Mouse (Mus musculus) hindbrain, embryonic 14.5 days (tissue): ENCODE measurements around the gene Thsd7a. TPM values are rescaled to one million over a fixed set of nuclear protein-coding genes. Genes with fewer than 3 reads are reported as not detected.

ENCODE experiments used
- ATAC-seq: fragments of 200-750 bp; cut with Nextera tagmentation; 2 replicates; pipeline ENCODE4 v1.8.0; 2017; ENCODE audit warnings: moderate number of reproducible peaks, mild to moderate bottlenecking, moderate TSS enrichment, moderate library complexity; ENCODE audit not compliant: low FRiP score
- DNase-seq: peaks from one replicate; pipeline ENCODE4 v3.0.0-alpha.2; 2015; ENCODE audit warnings: low spot score
- H3K27ac ChIP-seq: fragments of 300-500 bp; sonication (generic); 2 replicates; pipeline ENCODE4 v1.5.1; 2014; ENCODE audit warnings: mild to moderate bottlenecking, moderate library complexity
- H3K27me3 ChIP-seq: fragments of 300-500 bp; sonication (generic); 2 replicates; pipeline ENCODE4 v1.6.1; 2014; ENCODE audit warnings: mild to moderate bottlenecking, low read length, mixed read lengths; ENCODE audit not compliant: control insufficient read depth, insufficient read depth
- H3K36me3 ChIP-seq: fragments of 300-500 bp; sonication (generic); replicated peaks from 2 replicates; pipeline ENCODE4 v1.6.1; 2014; ENCODE audit not compliant: control insufficient read depth, insufficient read depth
- H3K4me1 ChIP-seq: fragments of 300-500 bp; sonication (generic); replicated peaks from 2 replicates; pipeline ENCODE4 v1.6.1; 2014; ENCODE audit warnings: antibody characterized with exemption, low read length, mixed read lengths; ENCODE audit not compliant: control insufficient read depth, insufficient read depth
- H3K4me2 ChIP-seq: fragments of 300-500 bp; sonication (generic); replicated peaks from 2 replicates; pipeline ENCODE4 v1.6.1; 2014; ENCODE audit warnings: mild to moderate bottlenecking, moderate library complexity
- H3K4me3 ChIP-seq: fragments of 300-500 bp; sonication (generic); replicated peaks from 2 replicates; pipeline ENCODE4 v1.5.1; 2014; ENCODE audit warnings: mild to moderate bottlenecking, low read length
- H3K9ac ChIP-seq: fragments of 300-500 bp; sonication (generic); 2 replicates; pipeline ENCODE4 v1.6.1; 2014
- H3K9me3 ChIP-seq: fragments of 300-500 bp; sonication (generic); 2 replicates; pipeline ENCODE4 v1.6.1; 2016; ENCODE audit warnings: low read length; ENCODE audit not compliant: control insufficient read depth
- WGBS: fragments of 180-500 bp; shearing (Covaris S2); extraction: QIAGEN DNeasy Blood & Tissue Kit; methylation state at CpG from one replicate; pipeline ENCODE4 v1.1.7; 2014; 5-methylcytosine and 5-hydroxymethylcytosine counted together
- polyA plus RNA-seq: library from polyadenylated mRNA; unstranded; fragments of >200 nt; fragmentation: Nextera tagmentation; extraction: Ambion mirVana; gene quantifications from 2 replicates; pipeline ENCODE4 v1.2.1, GENCODE M21; 2014

Gene Thsd7a
- polyA plus RNA-seq, 1 experiment from 2014 or later: 33.4 TPM

- no peaks in the 10 kb centered on the region for H3K36me3 ChIP-seq
- ATAC-seq (no peak), DNase-seq (no peak)
- H3K4me1 ChIP-seq: 0 out of 2 replicates have a peak, but pooled peaks cover 3% of the 10 kb centered on the region
- WGBS: 80% methylated on average over 4 of the region's 4 CpGs
- no peaks in the 10 kb centered on the region for H3K27me3 ChIP-seq
- no peak overlapping the region for H3K4me2 ChIP-seq
- H3K9ac ChIP-seq: no peak overlapping the region
- no peaks in the 10 kb centered on the region for H3K9me3 ChIP-seq
- H3K27ac ChIP-seq: no peak overlapping the region
- no peak overlapping the region for H3K4me3 ChIP-seq
Observed at GRCm38 (mm10) chr6:12602161-12602560, 147.0 kb downstream of the Thsd7a start.

- Histone ChIP-seq H3K9me3 (no peaks in the 10 kb centered on the region), H3K9ac (no peak overlapping the region), H3K4me1 (no peaks in the 10 kb centered on the region), H3K36me3 (no peaks in the 10 kb centered on the region), H3K4me2 (no peak overlapping the region), H3K27me3 (no peaks in the 10 kb centered on the region), H3K4me3 (no peak overlapping the region), H3K27ac (no peak overlapping the region)
- ATAC-seq (no peak), DNase-seq (no peak)
- WGBS: 81% methylated on average over 4 of the region's 4 CpGs
Observed at GRCm38 (mm10) chr6:12584456-12584855, 164.8 kb downstream of the Thsd7a start.

GRCm38 (mm10) chr6:12581143-12581542 is 168.1 kb downstream of the Thsd7a start:
- Histone ChIP-seq H3K27ac (no peak overlapping the region), H3K27me3 (no peaks in the 10 kb centered on the region), H3K9me3 (no peaks in the 10 kb centered on the region), H3K36me3 (no peaks in the 10 kb centered on the region), H3K4me2 (no peak overlapping the region), H3K4me3 (no peak overlapping the region), H3K4me1 (peaks cover 5% of the 10 kb centered on the region), H3K9ac (no peak overlapping the region)
- no peak for DNase-seq
- WGBS: 45% methylated on average over 3 of the region's 3 CpGs
- ATAC-seq: no peak

- DNase-seq (peak; percentile 40), ATAC-seq (peak; percentile 43; the same call in 1 of the 2 replicates)
- peaks cover 16% of the 10 kb centered on the region for H3K4me1 ChIP-seq
- no peaks in the 10 kb centered on the region for H3K27me3 ChIP-seq
- H3K9ac ChIP-seq: no peak overlapping the region; the same call in 1 of the 2 replicates
- no peaks in the 10 kb centered on the region for H3K36me3 ChIP-seq
- no peaks in the 10 kb centered on the region for H3K9me3 ChIP-seq
- H3K4me2 ChIP-seq: no peak overlapping the region
- WGBS: 38% methylated on average over 6 of the region's 6 CpGs
- peak overlapping the region; percentile 73 for H3K27ac ChIP-seq
- H3K4me3 ChIP-seq: no peak overlapping the region
Observed at GRCm38 (mm10) chr6:12575619-12576216, 173.5 kb downstream of the Thsd7a start.

GRCm38 (mm10) chr6:12572202-12572601 is 177.0 kb downstream of the Thsd7a start:
- H3K27me3 ChIP-seq: no peaks in the 10 kb centered on the region
- H3K4me1 ChIP-seq: peaks cover 16% of the 10 kb centered on the region
- no peaks in the 10 kb centered on the region for H3K36me3 ChIP-seq
- no peaks in the 10 kb centered on the region for H3K9me3 ChIP-seq
- no peak overlapping the region for H3K9ac ChIP-seq
- DNase-seq: no peak
- no peak overlapping the region for H3K27ac ChIP-seq
- 59% methylated on average over 5 of the region's 5 CpGs for WGBS
- H3K4me2 ChIP-seq: no peak overlapping the region
- no peak overlapping the region for H3K4me3 ChIP-seq
- ATAC-seq: no peak

- WGBS: 88% methylated on average over 4 of the region's 4 CpGs
- no peak for ATAC-seq
- H3K4me3 ChIP-seq: no peak overlapping the region
- H3K4me2 ChIP-seq: no peak overlapping the region
- no peak overlapping the region for H3K27ac ChIP-seq
- no peaks in the 10 kb centered on the region for H3K9me3 ChIP-seq
- no peak for DNase-seq
- no peaks in the 10 kb centered on the region for H3K4me1 ChIP-seq
- H3K9ac ChIP-seq: no peak overlapping the region
- H3K27me3 ChIP-seq: no peaks in the 10 kb centered on the region
- no peaks in the 10 kb centered on the region for H3K36me3 ChIP-seq
Observed at GRCm38 (mm10) chr6:12565136-12565535, 184.1 kb downstream of the Thsd7a start.

GRCm38 (mm10) chr6:12562336-12562735 is 186.9 kb downstream of the Thsd7a start:
- H3K9ac ChIP-seq: no peak overlapping the region
- DNase-seq (no peak), ATAC-seq (no peak)
- no peaks in the 10 kb centered on the region for H3K36me3 ChIP-seq
- H3K4me2 ChIP-seq: no peak overlapping the region
- H3K27me3 ChIP-seq: no peaks in the 10 kb centered on the region
- no peak overlapping the region for H3K4me3 ChIP-seq
- WGBS: 81% methylated on average over 3 of the region's 3 CpGs
- no peaks in the 10 kb centered on the region for H3K4me1 ChIP-seq
- no peak overlapping the region for H3K27ac ChIP-seq
- H3K9me3 ChIP-seq: no peaks in the 10 kb centered on the region

GRCm38 (mm10) chr6:12560500-12560899 is 188.7 kb downstream of the Thsd7a start:
- Histone ChIP-seq H3K27ac (no peak overlapping the region), H3K9ac (no peak overlapping the region), H3K4me2 (no peak overlapping the region), H3K36me3 (no peaks in the 10 kb centered on the region), H3K9me3 (no peaks in the 10 kb centered on the region), H3K27me3 (no peaks in the 10 kb centered on the region), H3K4me1 (no peaks in the 10 kb centered on the region), H3K4me3 (no peak overlapping the region)
- ATAC-seq (no peak), DNase-seq (no peak)
- 73% methylated on average over 2 of the region's 2 CpGs for WGBS

GRCm38 (mm10) chr6:12555114-12556099 is 193.8 kb downstream of the Thsd7a start:
- H3K36me3 ChIP-seq: peaks cover 10% of the 10 kb centered on the region
- peaks cover 7% of the 10 kb centered on the region; the same call in 1 of the 2 replicates for H3K4me1 ChIP-seq
- H3K27me3 ChIP-seq: no peaks in the 10 kb centered on the region
- no peak for DNase-seq
- WGBS: 86% methylated on average over 32 of the region's 32 CpGs
- H3K4me2 ChIP-seq: no peak overlapping the region
- no peak overlapping the region for H3K9ac ChIP-seq
- no peak overlapping the region for H3K27ac ChIP-seq
- H3K9me3 ChIP-seq: no peaks in the 10 kb centered on the region
- no peak for ATAC-seq
- H3K4me3 ChIP-seq: no peak overlapping the region
